In the genomic region with DNA sequence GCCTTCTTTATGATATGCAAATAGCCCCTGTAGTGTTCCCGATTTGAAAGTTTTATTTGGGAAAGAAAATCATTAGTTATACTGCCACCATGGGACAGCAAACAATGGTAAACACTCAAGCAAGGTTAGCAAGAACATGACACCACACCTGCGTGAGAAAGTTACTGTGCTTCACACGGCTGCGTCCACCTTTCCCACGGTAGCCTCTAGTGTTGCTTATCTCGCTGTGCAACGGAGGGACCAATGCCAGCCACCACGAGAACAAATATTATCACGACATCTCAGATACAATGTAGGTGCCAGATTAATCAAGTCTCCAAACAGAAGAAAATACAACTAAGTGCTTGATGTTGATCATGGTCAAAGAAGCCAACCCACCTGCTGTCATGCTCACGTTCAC, we compare ENCODE assay signal across 33 mouse cellular contexts. TPM values are rescaled to one million over a fixed set of nuclear protein-coding genes. Genes with fewer than 3 reads are reported as not detected.
DNase-seq lines count a peak whose midpoint lies in the region; ATAC-seq and TF ChIP-seq lines count a peak whose summit lies in the region.
"Had no signal": no experiment of that assay in that cellular context is flagged by ENCODE, and none has a peak within 500 bp of the region (broad histone marks: within the 10 kb centered on the region; RNA-seq: fewer than 3 reads in every experiment).

No protein-coding gene starts in this region.

- H3K4me2 ChIP-seq in forebrain, embryonic 12.5 days = no peak overlapping the region
- H3K4me2 ChIP-seq in forebrain, embryonic 15.5 days (replicated peaks) = no peak overlapping the region
- H3K4me2 ChIP-seq in liver, embryonic 16.5 days (ENCODE audit: low read depth, low read length) = peak overlapping the region; percentile 72
- H3K4me2 ChIP-seq: embryonic facial prominence, embryonic 12.5 days; hindbrain, embryonic 13.5 days; midbrain, embryonic 11.5 days had no signal

- WGBS in forebrain, embryonic 12.5 days = 93% methylated on average over 10 of the region's 10 CpGs
- 94% methylated on average over 10 of the region's 10 CpGs for WGBS in forebrain, embryonic 15.5 days
- WGBS in bone marrow, adult 2 months = 73% methylated on average over 10 of the region's 10 CpGs
- WGBS in liver, embryonic 16.5 days (ENCODE audit: insufficient replicate concordance) = 45% methylated on average over 10 of the region's 10 CpGs

- no peaks in the 10 kb centered on the region for H3K9me3 ChIP-seq in forebrain, embryonic 12.5 days
- H3K9me3 ChIP-seq in forebrain, embryonic 15.5 days = no peaks in the 10 kb centered on the region
- H3K9me3 ChIP-seq in liver, embryonic 16.5 days (replicated peaks; ENCODE audit: control insufficient read depth, low read length) = no peaks in the 10 kb centered on the region
- H3K9me3 ChIP-seq: embryonic facial prominence, embryonic 12.5 days; hindbrain, embryonic 13.5 days; limb, embryonic 13.5 days; lung, embryonic 15.5 days had no signal

- H3K4me1 ChIP-seq in forebrain, embryonic 12.5 days = peaks cover 16% of the 10 kb centered on the region
- H3K4me1 ChIP-seq in forebrain, embryonic 15.5 days = peaks cover 11% of the 10 kb centered on the region; the same call in 1 of the 2 replicates
- peaks cover 1% of the 10 kb centered on the region for H3K4me1 ChIP-seq in bone marrow, adult 2 months (ENCODE audit: control insufficient read depth, insufficient read depth, low read length)
- H3K4me1 ChIP-seq in liver, embryonic 16.5 days (ENCODE audit: control insufficient read depth, low read depth, low read length) = peaks cover 30% of the 10 kb centered on the region

- H3K9ac ChIP-seq in forebrain, embryonic 12.5 days = 0 out of 2 replicates have a peak overlapping the region, but pooled peaks have one; percentile 12
- H3K9ac ChIP-seq in forebrain, embryonic 15.5 days (replicated peaks) = no peak overlapping the region
- no peak overlapping the region for H3K9ac ChIP-seq in liver, embryonic 16.5 days (ENCODE audit: low read depth, low read length)
- H3K9ac ChIP-seq: embryonic facial prominence, embryonic 12.5 days; forebrain, postnatal 0 days; limb, embryonic 13.5 days; lung, embryonic 15.5 days had no signal

- peaks cover 40% of the 10 kb centered on the region for H3K36me3 ChIP-seq in forebrain, embryonic 12.5 days (replicated peaks)
- 0 out of 2 replicates have a peak, but pooled peaks cover 2% of the 10 kb centered on the region for H3K36me3 ChIP-seq in forebrain, embryonic 15.5 days
- H3K36me3 ChIP-seq in liver, embryonic 16.5 days (ENCODE audit: control insufficient read depth, insufficient read depth) = peaks cover 40% of the 10 kb centered on the region

- no peak overlapping the region for H3K27ac ChIP-seq in forebrain, embryonic 12.5 days
- no peak overlapping the region for H3K27ac ChIP-seq in forebrain, embryonic 15.5 days (replicated peaks)
- H3K27ac ChIP-seq in bone marrow, adult 2 months (ENCODE audit: control insufficient read depth, insufficient read depth, low read depth, low read length, poor library complexity) = no peak overlapping the region
- no peak overlapping the region for H3K27ac ChIP-seq in liver, embryonic 16.5 days (ENCODE audit: low read length)
- H3K27ac ChIP-seq: embryonic facial prominence, embryonic 12.5 days; hindbrain, embryonic 13.5 days; kidney, postnatal 0 days; limb, embryonic 13.5 days; lung, embryonic 15.5 days had no signal

- no peak for TF ChIP-seq POLR2A in bone marrow, adult 2 months (IDR thresholded peaks at IDR 0.05; ENCODE audit: borderline replicate concordance, control insufficient read depth, low read depth, low read length)

- no peak for TF ChIP-seq CTCF in bone marrow, adult 2 months (IDR thresholded peaks at IDR 0.05; ENCODE audit: control insufficient read depth, insufficient read depth, low read length)

- H3K4me3 ChIP-seq in forebrain, embryonic 12.5 days (replicated peaks) = no peak overlapping the region
- H3K4me3 ChIP-seq in forebrain, embryonic 15.5 days = no peak overlapping the region
- H3K4me3 ChIP-seq in bone marrow, adult 2 months (replicated peaks; ENCODE audit: control insufficient read depth, low read depth, low read length) = peak overlapping the region; percentile 13
- peak overlapping the region; percentile 100 for H3K4me3 ChIP-seq in liver, embryonic 16.5 days (ENCODE audit: low read depth, low read length)
- H3K4me3 ChIP-seq: embryonic facial prominence, embryonic 12.5 days; hindbrain, embryonic 13.5 days; limb, embryonic 13.5 days; lung, embryonic 15.5 days had no signal

- no peaks in the 10 kb centered on the region for H3K27me3 ChIP-seq in forebrain, embryonic 12.5 days
- no peaks in the 10 kb centered on the region for H3K27me3 ChIP-seq in forebrain, embryonic 15.5 days
- H3K27me3 ChIP-seq in liver, embryonic 16.5 days (ENCODE audit: control insufficient read depth, insufficient read depth, low read depth, low read length) = no peaks in the 10 kb centered on the region
- H3K27me3 ChIP-seq: embryonic facial prominence, embryonic 12.5 days; hindbrain, embryonic 13.5 days; limb, embryonic 13.5 days; lung, embryonic 15.5 days had no signal

- no peak for ATAC-seq in forebrain, embryonic 12.5 days (ENCODE audit: low FRiP score)
- ATAC-seq in forebrain, embryonic 15.5 days (replicated peaks) = no peak
- ATAC-seq in liver, embryonic 16.5 days (ENCODE audit: low read depth) = no peak
- ATAC-seq: CD4-positive, CD25-positive, alpha-beta regulatory T cell, adult 4 months; forebrain, postnatal 0 days; intestine, embryonic 16.5 days; midbrain, embryonic 16.5 days had no signal

- peak; percentile 20 for DNase-seq in lung, postnatal 25 days (ENCODE audit: low spot score)
- no peak for DNase-seq in lung, postnatal 4 days
- DNase-seq in spleen, postnatal 14 days (ENCODE audit: low spot score in 2 of 2) = no peak
- DNase-seq in embryo, embryonic 10.5 days (ENCODE audit: low spot score) = no peak
- DNase-seq: adrenal gland, adult 8-10 months; cerebellum, adult 8-10 months; cerebellum, postnatal 36 days; embryo, embryonic 11 days; forebrain, postnatal 0 days; gastrocnemius, postnatal 10 days; heart, postnatal 14 days; kidney, adult 8-10 months; kidney, postnatal 4 days; right cerebral cortex, postnatal 25 days; thymus, adult 18-20 months; thymus, postnatal 4 days had no signal

RNA-seq across cellular contexts. Expression of gene Gmnn, which starts 2.3 kb away (rescaled TPM):
- polyA plus RNA-seq in forebrain, embryonic 12.5 days (2016; fragmentation: Nextera tagmentation; extraction: Ambion mirVana) = 127 and 131 TPM in 2 replicates
- 41.1 and 50.3 TPM in 2 replicates for polyA plus RNA-seq in forebrain, embryonic 15.5 days (2015; fragmentation: Nextera tagmentation; extraction: Ambion mirVana)
- polyA plus RNA-seq in bone marrow, adult 2 months (2011; ENCODE audit: insufficient read depth, insufficient read length, low replicate concordance, missing spikeins) = 91.4 and 105 TPM in 2 replicates
- polyA plus RNA-seq in liver, embryonic 16.5 days (2015; fragmentation: Nextera tagmentation; extraction: Ambion mirVana) = 82.5 and 101 TPM in 2 replicates

RNA-seq across cellular contexts. Expression of gene Armh2, which starts 18.4 kb away (rescaled TPM):
- not detected in 2 replicates for polyA plus RNA-seq in forebrain, embryonic 12.5 days (2016; fragmentation: Nextera tagmentation; extraction: Ambion mirVana)
- not detected in 2 replicates for polyA plus RNA-seq in forebrain, embryonic 15.5 days (2015; fragmentation: Nextera tagmentation; extraction: Ambion mirVana)
- not detected in 2 replicates for polyA plus RNA-seq in bone marrow, adult 2 months (2011; ENCODE audit: insufficient read depth, insufficient read length, low replicate concordance, missing spikeins)
- not detected in 2 replicates for polyA plus RNA-seq in liver, embryonic 16.5 days (2015; fragmentation: Nextera tagmentation; extraction: Ambion mirVana)
- polyA plus RNA-seq: embryonic facial prominence, embryonic 12.5 days; forebrain, postnatal 0 days; gonadal fat pad, adult 2 months; heart, embryonic 14.5 days; hindbrain, embryonic 13.5 days; intestine, embryonic 16.5 days; kidney, postnatal 0 days; limb, embryonic 13.5 days; lung, embryonic 15.5 days; midbrain, embryonic 16.5 days; neural tube, embryonic 11.5 days; stomach, postnatal 0 days had no signal

RNA-seq across cellular contexts. Expression of gene BC005537, which starts 42.0 kb away (rescaled TPM):
- polyA plus RNA-seq in forebrain, embryonic 12.5 days (2016; fragmentation: Nextera tagmentation; extraction: Ambion mirVana) = 20.9 and 22.3 TPM in 2 replicates
- polyA plus RNA-seq in forebrain, embryonic 15.5 days (2015; fragmentation: Nextera tagmentation; extraction: Ambion mirVana) = 29.0 and 30.8 TPM in 2 replicates
- 67.8 and 76.9 TPM in 2 replicates for polyA plus RNA-seq in bone marrow, adult 2 months (2011; ENCODE audit: insufficient read depth, insufficient read length, low replicate concordance, missing spikeins)
- 7.6 and 8.9 TPM in 2 replicates for polyA plus RNA-seq in liver, embryonic 16.5 days (2015; fragmentation: Nextera tagmentation; extraction: Ambion mirVana)

Comparison
In these comparisons a context has a peak if more than half of its experiments do, and no peak if none do; other contexts are left out.
1. H3K4me3 ChIP-seq: peak in bone marrow, adult 2 months (single experiment) and liver, embryonic 16.5 days (single experiment); none in forebrain, embryonic 12.5 days (single experiment) and forebrain, embryonic 15.5 days (single experiment).